Mouse (Mus musculus) small intestine, adult 2 months (tissue): Measurements from ENCODE around the gene Vmn1r128.
"Not testable (repeated sequence)": the region's sequence is repeated elsewhere in the genome, so short reads cannot be mapped to it uniquely, and the experiment has no call there.

Experiments used
- CTCF ChIP-seq: fragments of 200-500 bp; IDR thresholded peaks from 2 replicates; pipeline ENCODE4 v1.5.1; 2012; ENCODE audit warnings: low read depth, mild to moderate bottlenecking, control low read depth, inconsistent platforms, low read length, moderate library complexity, mixed read lengths; ENCODE audit not compliant: insufficient replicate concordance, insufficient read length; ENCODE audit errors: extremely low read depth
- POLR2A ChIP-seq: fragments of 200-500 bp; IDR thresholded peaks from 2 replicates; pipeline ENCODE4 v1.6.1; 2012; ENCODE audit warnings: low read depth, mild to moderate bottlenecking, control low read depth, inconsistent platforms, low read length, moderate library complexity

- TF ChIP-seq CTCF, POLR2A: not testable (repeated sequence)
These were observed at the start of gene Vmn1r128 for GRCm38 (mm10) chr7:21349073-21349472.
